Mouse (Mus musculus) right cerebral cortex, postnatal 25 days (tissue): ENCODE measurements around the gene Alg12.

Experiments used
- DNase-seq: peaks from one replicate; pipeline ENCODE4 v3.0.0; 2022

The Alg12 gene

GRCm38 (mm10) chr15:88819026-88819905 is at the start of gene Alg12, which contains the start of gene Creld2:
Alg12 (minus strand) TSS chr15:88819318.
Creld2 (plus strand) TSS chr15:88819646.
- peak; percentile 100 for DNase-seq

DNA sequence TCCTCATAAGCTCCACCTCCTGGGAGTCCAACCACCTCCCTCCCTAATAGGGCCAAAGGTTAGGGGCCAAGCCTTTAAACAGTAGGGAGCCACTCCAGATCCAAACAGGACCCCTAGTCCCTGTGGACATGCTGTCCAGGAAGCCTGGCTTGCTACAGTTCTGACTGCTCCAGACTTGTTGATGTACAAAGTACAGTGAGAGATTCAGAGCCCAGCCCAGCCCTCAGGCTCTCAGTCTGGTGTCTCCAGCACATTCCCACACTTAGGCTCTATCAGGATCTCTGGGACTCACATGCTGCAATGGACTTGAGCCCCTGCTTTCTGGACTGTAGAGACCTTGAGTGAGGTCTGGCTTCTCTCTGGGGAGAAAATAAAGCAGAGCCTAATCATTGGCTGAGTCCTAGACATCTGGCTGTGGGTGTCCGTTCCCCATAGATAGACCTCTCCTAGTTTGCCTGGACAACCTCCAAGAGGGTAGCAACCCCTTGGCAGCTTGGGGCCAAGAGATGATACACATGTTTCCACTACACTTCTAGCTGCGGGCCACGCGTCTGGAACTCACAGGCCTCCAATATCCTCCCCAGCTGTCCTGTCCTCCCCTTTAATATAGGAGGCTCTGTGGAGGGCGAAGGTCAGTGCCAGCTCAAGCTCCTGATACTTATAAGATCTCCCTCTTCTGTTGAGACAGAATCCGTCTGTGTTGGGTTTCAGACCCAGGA is 49.1 kb upstream of the Alg12 start:
- no peak for DNase-seq

- no peak for DNase-seq
Observed at GRCm38 (mm10) chr15:88867368-88868023, 48.4 kb upstream of the Alg12 start.

DNA sequence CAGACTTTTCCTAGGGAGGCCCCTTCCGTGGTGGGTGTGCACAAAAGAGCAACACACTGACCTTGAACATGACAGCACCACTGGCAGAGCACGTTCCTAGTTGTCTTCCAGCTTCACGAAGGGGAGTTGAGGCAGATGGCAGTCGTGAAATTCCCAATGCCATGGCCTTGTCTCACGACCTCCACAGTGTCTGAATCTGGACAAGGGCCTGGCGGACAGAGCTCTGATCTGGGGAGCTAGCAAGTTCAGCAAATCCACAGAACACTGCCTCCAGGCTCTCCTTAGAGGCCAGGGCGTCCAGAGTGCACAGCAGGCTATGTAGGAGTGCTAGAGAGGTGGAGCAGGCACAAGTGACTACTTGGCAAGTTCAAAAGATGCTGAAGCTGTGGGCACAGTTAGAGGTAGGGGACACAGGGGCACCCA is 47.8 kb upstream of the Alg12 start:
- DNase-seq: no peak

DNA sequence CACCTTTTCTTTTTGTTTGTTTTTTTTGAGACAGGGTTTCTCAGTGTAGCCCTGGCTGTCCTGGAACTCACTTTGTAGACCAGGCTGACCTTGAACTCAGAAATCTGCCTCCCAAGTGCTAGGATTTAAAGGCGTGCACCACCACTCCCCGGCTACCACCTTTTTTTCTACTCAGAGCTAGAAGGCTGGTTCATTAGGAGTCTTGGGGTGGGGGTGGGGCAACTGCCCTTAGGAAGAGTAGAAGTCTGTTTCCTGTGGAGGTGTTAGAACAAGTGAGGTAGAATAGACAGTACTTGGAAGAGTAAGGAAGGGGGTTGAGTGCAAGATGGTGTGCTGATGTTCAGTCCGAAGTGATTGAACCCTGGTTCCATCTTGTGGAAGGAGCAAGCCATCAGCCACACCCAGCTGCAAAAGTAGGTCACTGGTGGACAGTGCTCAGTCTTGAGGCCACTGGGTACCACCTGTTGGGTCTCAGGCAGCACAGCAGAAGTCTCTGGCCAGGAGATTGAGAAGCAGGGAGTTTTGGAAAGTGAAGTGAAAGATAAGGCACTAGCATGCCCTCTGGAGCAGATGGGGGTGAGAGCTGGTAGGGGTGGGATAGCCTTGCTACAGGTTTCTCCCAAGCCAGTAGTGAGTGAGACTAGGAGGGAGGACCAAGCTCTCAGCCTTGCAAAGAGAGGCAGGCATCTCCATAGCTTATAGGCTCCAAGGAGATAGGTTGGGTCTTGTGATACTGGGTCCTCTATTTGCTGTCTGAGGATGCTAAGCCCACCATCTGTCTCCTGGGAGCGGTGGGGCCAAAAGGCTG is 47.0 kb upstream of the Alg12 start:
- DNase-seq: no peak

DNA sequence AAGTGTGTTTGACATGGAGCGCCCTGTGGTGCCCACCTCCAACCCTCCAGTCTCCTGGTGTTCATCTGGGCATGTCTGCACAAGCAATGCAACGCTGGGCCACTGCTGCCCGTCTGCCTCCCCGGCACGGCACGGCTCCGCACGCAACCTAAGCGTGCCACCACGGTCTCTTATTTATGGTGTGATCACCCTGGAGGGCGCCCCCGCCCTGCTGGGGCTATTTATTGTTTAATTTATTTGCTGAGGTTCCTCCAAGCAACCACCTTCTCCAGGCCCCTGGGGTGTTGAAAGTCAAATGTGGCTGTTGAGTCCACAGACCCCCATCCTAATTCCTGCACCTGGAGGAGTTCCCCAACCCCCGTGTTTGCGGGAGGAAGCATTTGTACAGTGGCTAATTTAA is 45.9 kb upstream of the Alg12 start:
- DNase-seq: no peak

GRCm38 (mm10) chr15:88864270-88865030 is 45.3 kb upstream of the Alg12 start:
- DNase-seq: no peak

DNA sequence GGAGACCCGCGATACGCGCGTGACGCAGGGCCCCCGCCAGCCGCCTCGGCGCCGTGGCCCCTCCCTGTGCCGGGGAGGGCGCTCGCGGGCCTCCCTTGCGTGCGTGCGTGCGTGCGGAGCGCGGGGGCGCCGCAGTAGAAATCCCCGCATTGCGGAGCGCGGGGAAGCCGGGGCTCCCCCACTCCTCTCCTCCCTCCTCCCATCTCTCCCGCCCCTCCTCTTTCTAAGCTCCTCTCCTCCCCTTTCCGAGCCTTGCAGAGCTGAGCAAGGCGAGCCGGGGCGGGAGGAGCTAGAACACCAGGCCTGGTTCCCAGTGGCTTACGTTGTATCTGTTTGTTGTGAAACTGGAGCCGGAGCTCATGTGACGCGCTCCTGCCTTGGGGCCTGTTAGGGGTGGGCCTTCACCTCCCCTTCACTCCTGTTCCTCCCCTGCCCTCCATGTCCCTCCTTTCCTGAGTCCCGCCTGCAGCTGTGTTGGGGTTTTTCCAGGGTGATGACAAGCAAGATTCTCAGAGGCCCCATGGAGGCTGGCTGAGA is 44.6 kb upstream of the Alg12 start:
- DNase-seq: peak; percentile 90

- DNase-seq: peak; percentile 69
Observed at GRCm38 (mm10) chr15:88862881-88863694, 44.0 kb upstream of the Alg12 start.

DNA sequence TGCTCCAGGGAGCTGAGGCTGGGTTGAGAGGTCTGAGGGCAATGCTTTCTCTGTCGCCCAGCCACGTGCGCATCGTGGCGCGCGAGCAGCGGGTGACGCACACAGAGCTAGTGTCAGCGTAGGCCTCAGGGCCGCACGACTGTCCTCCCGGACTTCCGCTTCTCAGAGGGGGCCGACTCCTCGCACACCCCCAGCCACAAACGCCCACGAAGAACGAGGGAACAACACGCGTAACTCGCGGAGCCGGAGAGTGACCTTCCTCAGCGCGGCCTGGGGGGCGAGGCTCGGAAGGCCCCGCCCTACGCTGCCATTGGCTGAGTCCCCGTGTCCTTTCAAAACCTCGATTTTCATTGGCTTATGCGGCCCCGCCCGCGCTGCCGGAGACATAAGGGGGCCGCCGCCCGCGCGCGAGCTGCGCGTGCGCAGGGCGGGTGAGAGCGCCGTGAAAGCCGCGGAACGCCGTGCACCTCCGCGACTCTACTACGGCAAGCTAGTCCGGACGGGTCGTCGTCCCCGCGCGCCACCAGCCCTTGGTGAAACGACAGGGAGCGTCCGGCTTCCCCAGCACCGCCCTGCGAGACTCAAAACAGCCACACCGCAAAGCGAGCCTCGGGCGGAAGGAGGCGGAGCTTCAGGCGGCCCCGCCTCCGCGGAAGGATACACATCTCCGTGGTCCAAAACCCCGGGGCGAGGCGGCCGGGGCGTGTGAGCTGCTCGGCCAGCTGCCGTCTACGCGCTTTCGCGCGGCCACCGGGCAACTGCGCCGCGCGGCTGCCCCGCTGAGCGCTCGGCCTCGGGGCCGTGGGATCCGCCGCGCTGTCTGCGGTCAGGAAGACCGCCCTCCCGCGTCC is 42.9 kb upstream of the Alg12 start, which contains the start of gene Pim3:
Gene Pim3 (plus strand): TSS at position 415 of the 851 bp plus-strand sequence.
- DNase-seq: peak; percentile 97

DNA sequence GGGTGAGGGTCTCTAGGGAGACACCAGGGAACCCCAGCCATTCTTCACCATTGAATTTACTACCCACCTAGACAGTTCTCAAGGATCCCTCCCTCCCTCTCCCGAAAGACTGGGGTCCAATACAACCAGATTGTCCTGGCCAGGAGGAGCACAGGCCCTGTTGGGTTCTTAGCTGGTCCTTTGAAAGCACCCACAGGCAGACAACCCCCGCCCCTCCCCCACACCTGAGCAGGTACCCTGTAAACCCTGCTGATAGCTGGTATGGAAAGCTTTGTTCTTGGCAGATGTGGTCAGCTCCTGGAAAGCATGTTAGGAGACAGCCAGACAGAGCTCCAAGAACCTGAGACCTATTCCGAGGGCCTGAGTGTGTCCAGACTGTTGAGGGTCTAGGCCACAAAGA is 41.7 kb upstream of the Alg12 start:
- no peak for DNase-seq

- DNase-seq: no peak
Observed at GRCm38 (mm10) chr15:88859206-88859970, 40.3 kb upstream of the Alg12 start.

GRCm38 (mm10) chr15:88858707-88859106 is 39.6 kb upstream of the Alg12 start:
- DNase-seq: no peak

DNA sequence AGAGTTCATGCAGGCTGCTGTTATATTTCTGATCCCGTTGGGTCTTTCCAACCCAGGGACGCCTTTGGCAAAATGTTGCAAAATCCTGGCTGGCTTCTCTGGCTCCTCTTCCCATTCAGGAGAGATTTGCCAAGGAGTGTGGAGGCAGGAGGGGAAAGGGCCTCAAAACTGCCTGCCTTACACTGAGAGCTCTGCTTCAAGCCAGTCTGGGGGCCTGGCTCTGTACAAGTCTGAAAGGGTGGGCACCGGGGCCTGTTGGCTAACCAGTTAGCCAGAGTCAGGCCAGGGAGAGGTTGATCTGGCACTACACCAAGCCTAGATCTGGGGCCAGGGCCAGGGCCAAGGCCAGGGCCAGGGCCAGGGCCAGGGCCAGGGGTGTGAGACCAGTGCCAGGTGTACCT is 39.0 kb upstream of the Alg12 start:
- DNase-seq: no peak

DNA sequence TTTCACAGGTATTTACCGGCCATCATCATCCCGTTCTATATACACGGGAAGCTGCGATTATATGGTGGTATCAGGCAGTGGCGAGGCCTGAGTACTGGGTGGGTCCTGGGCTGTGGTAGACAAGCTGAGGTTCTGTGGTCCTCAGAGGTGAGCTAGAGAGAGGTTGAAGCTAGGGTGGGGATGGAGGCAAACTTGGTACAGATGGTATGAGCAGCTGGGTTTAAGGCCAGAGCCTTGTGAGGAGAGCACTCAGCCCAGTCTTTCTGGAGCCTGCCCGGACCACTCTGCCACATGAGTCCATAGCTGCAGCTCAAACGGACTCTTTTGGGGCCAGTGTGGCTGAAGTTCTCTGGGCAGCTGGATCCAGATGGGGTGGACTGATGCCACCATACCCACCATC is 38.2 kb upstream of the Alg12 start:
- DNase-seq: no peak

DNA sequence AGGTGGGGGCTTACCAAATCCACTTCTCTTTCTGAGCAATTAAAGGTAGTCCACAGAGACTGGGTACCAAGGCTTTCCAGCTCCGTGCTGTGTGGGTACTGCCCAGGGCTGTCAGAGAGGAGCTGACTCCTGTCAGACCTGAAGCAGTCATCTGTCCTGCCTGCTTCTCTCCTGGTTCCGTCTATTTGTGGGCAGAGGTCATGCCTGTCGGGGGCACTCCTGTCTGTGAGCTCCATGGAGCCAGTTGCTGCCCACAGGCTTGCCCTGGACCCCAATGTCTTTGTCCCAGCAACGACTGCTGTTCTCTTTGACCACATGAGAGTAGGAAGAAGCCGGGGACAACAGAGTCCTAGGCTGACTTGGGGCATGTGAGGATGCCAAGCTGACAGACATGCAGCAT is 37.5 kb upstream of the Alg12 start:
- DNase-seq: no peak

GRCm38 (mm10) chr15:88855896-88856417 is 36.8 kb upstream of the Alg12 start:
- DNase-seq: no peak
